Mouse (Mus musculus) mouse trophoblast stem cell (cell line): ENCODE results near the gene Dhcr24.

ENCODE experiments used
- in situ Hi-C, 2 experiments: fragments of 300-500 bp; cut with MseI, MboI; formaldehyde crosslinking; loops; 2 replicates in 1 of 2; 3 replicates in 1 of 2; pipeline ENCODE4 v1.15.1; 2025

The Dhcr24 gene

GRCm38 (mm10) chr4:106559343-106560212, 1.3 kb upstream of the Dhcr24 start:
- in situ Hi-C loops: no loop called here

DNA sequence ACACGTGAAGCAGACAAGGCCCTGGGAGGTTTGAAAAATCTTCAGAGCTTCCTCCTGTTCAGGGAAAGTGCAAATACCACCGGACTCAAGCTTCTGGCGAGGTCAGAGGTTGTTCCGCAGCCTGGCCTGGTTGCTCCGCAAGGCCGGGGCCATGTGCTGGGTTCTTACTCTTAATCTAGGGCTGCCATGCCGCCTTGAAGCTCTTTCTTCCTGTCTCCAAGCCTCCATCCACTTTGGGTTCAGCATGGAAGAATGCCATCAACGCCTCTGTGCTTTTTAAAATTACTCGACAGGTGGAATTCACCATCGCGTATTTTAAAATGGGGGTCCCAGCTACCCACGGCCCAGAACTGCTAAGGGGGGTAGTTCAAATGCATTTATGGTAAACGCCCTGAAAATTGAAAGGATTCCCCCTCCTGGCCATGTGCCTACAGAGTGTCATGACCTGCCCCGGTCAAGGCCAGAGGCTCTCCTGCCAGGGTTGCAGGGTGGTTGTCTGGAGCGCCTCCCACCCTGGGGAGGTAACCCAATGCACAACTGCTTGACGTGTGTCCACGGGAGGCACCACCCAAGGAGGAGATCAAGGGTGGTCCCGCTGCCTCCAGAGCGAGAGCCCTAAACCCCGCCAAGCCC, 509 bp upstream of the Dhcr24 start:
- in situ Hi-C loops: no loop called here

GRCm38 (mm10) chr4:106562006-106562405, 1.2 kb downstream of the Dhcr24 start:
- in situ Hi-C loops: no loop called here

DNA sequence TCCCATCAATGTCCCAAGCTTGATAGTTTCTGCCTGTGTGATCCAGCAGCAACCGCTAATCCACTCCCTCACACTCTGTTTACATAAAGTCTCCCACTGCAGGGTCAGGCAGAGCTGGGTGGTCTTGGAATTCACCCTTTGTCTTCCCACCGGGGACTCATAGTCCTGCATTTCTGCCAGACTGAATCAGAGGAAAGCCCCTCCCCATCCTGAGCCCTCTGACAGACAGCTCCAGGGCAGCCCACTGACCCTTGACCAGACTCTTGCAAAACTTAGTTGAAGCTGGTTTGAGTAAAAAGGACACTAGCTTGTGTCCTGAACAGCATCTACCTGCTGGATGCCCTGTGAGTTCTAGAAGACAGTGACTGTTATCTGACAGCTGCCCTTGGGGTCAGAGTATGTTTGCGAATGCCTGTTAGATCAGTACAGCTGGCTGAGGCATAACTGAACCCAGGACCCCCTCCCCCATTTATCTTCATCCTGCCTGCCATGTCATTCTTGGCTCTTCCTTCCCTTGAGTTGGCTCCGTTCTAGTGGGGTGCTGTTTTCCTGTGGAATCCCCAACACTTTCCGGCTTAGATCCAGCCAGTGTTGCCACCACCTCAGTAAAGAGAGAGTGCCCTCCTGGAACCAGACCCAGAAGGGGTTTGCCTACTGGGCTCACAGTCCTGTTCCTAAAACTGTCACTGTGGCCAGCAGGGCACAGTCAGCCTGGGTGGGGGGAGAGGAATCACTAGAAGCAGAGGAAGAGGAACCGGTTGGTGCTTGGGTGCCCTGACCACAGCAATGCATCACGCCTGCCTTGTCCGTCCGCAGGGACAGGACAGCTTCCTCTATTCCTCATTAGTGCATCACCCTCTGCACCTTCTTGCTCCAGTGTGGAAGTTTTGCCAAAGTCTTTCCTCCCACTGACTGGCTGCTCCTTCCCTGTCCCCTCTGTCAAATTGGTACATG, 2.3 kb downstream of the Dhcr24 start:
- in situ Hi-C loops: no loop called here

DNA sequence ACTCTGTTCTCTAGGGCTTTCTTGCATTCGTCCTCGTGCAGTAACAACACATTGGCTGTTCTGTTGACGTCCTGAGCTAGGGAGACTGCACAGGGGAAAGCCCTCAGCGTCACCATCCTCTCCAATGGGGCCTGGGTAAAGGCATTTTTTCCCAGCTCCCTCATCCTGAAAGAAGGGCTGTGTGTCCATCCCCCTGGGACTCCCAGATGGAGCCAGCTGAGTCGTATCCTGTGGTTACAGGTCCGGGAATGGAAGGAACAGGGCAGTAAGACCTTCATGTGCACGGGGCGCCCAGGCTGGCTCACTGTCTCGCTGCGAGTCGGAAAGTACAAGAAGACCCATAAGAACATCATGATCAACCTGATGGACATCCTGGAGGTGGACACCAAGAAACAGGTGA, 3.3 kb downstream of the Dhcr24 start:
- in situ Hi-C loops: no loop called here

DNA sequence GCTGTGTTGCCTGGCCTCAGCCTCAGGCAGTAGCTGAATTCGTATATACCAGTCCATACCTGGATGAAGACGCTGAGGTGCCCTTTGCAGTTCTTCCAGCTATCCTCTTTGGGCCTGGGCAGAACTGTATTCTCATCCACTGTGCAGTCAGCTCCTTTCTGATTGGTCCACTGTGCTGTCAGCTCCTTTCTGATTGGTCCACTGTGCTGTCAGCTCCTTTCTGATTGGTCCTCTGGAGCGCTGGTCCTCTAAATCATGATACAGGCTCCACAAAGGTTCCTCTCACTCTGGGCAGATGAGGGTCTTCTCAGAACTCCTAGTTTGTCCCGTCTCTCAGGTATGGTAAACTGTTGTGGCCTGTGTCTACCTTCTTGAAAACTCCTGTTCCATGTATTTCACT, 8.8 kb downstream of the Dhcr24 start:
- in situ Hi-C loops: no loop called here

DNA sequence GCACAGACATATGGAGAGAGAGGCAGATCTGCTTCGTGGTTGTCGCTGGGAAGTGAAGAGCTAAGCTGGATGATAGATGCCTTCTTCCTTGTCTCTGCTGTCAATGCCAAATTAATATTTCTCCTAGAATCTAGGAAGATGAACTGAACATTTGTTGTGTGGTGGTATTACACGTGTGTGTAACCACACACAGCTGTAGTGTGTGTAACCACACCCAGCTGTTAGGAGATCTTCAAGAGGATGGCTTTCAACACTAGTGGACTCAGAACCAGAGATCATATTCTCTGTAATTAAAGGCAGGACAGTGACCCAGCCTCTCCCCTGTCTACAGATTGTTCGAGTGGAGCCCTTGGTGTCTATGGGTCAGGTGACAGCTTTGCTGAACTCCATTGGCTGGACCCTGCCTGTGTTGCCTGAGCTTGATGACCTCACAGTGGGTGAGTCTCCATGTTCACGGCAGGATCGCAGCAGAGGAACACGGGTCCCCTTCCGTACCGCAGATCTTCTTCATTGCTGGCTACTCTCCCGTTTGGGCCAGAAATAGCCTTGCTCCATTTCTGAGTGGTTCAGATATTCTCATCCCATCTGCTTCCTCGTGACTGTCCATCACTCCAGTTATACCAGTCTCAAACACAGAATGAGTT, 10.4 kb downstream of the Dhcr24 start:
- in situ Hi-C loops: no loop called here

DNA sequence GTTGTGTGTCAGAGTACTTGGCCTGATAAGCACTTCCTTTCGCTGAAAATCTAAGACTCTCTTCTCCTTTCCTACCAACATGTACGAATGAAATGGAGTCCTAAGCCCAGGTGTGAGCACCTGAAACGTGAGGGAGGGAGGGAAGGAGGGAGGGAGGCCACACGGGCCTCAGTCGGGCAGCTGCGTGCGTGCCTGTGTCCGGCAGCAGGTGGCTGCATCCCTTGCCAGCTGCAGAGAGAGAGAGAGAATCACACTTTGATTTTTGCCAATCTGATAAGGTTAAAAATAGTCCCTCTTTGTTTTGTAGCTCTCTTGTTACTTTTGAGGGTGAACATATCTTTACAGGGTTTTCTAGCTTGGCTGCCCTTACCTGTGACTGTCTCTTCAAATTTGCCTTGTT, 14.2 kb downstream of the Dhcr24 start:
- in situ Hi-C loops: no loop called here

DNA sequence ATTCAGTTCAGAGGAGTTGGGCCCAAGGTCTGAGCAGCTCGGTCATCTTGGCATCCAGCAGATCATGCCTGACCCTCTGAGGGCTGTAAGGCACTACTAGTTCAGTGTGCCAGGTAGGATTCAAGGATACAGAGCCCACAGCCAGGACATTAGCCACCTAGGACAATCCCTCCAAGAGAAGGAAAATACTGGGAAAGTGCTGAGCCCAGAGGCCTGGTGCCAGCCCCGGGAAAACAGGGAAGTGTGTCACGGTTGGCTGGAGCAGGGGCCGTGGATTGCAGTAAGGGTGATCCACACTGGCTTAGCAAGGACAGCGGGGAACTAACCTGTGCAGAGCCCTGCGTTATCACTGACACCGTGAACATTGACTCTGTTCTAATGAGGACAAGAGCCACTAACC, 16.7 kb downstream of the Dhcr24 start:
- in situ Hi-C loops: no loop called here

DNA sequence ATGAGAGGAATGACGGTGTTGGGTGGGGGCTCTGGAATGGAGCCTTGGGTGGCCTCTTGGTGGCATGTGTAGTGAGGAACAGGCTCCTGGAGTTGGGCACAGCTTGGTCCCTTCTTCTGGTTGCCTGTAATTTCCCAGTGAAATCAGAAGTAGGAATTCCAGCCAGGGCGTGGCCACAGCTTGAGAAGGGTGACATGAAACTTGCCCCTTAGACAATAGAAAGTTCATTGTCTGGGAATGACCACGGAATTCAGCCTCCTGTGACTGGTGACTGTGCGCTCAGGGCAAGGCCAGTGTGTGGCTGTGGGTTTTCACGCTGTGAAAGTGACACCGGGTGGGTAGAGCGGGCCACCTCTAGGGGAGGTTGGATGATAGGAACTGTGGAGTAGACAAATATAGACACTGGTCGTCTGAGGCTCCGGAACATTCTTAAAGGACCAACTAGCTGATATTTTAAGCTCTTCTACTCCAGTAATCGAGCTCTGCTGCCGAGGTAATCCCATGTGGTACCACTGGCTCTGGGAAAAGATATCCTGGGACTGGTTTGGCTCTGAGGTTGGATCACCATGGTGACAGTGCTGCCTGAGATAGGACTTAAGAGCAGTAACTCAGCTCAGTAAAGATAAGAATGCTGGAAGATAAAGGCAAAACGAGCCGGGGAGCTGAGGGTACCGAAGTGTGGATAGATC, 20.5 kb downstream of the Dhcr24 start:
- in situ Hi-C loops: no loop called here

DNA sequence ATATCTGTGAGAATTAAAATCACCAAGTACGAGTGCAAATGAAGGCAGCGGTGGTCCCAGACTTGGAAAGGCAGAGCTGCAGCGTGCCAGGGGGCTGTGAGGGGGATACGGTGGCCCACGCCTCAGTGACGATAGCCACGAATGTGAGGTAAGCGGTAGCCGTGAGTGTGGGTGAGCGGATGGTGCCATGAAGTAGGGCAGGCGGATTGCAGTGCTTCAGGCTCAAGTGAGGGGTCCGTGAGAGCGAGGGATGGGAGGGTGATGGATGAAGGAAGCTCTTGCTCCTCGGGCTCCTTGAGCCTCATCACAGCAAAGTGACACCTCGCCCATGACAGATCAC, 21.0 kb downstream of the Dhcr24 start:
- in situ Hi-C loops: no loop called here

GRCm38 (mm10) chr4:106582428-106583153, 21.8 kb downstream of the Dhcr24 start:
- in situ Hi-C loops: no loop called here

DNA sequence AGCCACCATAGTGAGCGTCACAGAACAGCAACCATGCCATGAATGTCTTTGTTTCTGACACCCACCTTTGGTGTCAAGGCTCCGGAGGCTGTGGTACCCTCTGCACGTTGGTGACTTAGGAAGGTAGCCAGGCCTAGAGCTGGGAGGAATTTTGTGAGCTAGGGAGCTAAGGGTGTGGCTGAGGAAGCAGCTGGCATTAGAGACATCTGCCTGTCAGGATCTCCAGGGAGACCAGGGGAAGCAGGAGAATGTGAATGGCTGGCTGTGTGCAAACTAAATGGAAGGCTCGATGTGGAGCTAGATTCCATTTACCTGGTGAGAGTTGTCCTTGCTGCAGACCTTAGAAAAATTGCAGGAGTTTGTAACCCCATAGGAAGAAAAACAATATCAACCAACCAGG, 23.8 kb downstream of the Dhcr24 start:
- in situ Hi-C loops: no loop called here

DNA sequence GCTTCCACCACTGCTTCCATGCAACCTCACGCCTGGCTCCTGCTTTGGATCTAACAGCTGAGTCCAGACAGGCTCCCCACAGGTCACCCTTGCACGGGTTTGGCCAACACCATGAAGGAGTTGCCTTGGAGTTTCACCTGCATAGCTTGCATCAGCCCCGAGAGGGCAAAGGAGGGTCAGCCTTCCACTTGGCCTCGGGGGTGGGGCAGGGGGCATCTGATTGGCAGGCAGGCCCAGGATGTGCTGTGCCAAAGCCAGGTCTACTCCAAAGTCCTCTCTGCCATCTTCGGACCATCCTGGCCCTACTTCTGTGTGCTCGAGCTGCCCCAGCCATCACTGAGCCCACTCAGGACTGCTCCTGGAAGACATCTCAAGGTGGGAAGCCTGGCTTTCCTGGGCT, 26.2 kb downstream of the Dhcr24 start:
- in situ Hi-C loops: no loop called here

DNA sequence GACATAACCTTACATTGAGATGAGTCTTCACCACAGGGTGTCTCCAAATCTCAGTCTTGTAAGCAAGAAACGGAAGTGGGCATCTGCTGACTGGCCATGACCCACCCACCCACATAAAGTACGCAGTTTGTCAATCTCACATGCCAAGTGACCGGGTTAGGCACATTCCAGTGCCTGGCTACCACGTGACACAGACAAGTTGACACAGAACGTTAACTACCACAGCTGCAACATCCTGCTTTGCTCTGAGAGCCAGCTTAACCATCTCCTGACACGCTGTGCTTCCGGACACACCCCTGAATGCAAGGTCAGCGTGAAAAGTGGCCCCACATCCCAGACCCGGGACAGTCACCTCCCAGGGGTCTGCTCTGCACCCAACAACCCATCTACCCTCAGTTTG, 29.3 kb downstream of the Dhcr24 start:
- in situ Hi-C loops: no loop called here

- in situ Hi-C loops: no loop called here
These were observed 30.0 kb downstream of the Dhcr24 start for GRCm38 (mm10) chr4:106590871-106591270.

DNA sequence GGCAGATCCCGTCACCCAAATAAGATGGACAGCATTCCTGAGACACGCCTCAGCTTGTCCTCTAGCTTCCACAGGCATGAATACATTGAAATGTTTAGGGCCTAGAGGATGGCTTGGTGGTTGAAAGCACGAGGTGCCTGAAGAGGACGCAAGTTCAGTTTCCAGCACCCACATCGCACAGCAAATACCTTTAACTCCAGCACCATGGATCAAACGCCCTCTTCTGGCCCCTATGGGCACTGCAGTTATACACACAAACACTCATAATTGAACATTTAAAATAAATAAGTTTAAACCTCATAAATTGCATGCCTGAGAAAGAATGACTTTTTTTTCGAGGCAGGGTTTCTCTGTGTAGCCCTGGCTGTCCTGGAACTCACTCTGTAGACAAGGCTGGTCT, 32.8 kb downstream of the Dhcr24 start:
- in situ Hi-C loops: no loop called here

- in situ Hi-C loops: no loop called here
These were observed 35.4 kb downstream of the Dhcr24 start for GRCm38 (mm10) chr4:106596200-106596599.

DNA sequence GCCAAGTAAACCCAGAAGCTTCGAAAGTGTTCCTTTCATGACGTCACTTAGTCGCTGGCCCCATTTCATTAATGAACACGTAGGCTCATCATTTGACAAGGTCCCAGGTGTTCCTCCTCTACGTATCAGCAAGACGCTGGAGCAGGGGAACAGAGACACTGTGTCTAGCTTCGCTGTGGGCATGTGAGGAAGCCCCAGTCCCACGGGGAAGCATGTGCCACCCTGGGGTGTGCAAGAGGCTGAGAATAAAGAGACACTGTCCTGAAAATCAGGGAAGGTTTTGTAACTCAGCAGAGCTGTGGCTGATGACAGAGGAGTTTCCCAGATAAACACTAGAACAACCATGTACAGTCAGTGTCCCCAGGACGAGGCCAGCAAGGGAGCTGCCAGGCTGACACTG, 36.2 kb downstream of the Dhcr24 start:
- in situ Hi-C loops: no loop called here

GRCm38 (mm10) chr4:106597741-106598140, 36.9 kb downstream of the Dhcr24 start:
- in situ Hi-C loops: no loop called here

- in situ Hi-C loops: no loop called here
These were observed 38.6 kb downstream of the Dhcr24 start for GRCm38 (mm10) chr4:106599415-106599814.
